Mouse (Mus musculus) lung, adult 2 months (tissue): ENCODE data around the gene Cd164. TPM values are rescaled to one million over a fixed set of nuclear protein-coding genes. Genes with fewer than 3 reads are reported as not detected.
A peak's percentile ranks its signal among the peaks of the same experiment; 100 is the strongest.

Experiments used
- DNase-seq: peaks from one replicate; pipeline ENCODE4 v3.0.0; 2022
- H3K4me1 ChIP-seq: fragments of 200-500 bp; 2 replicates; pipeline ENCODE4 v1.6.1; 2011; ENCODE audit warnings: low read length; ENCODE audit not compliant: control insufficient read depth, insufficient read depth
- H3K4me3 ChIP-seq: fragments of 200-500 bp; replicated peaks from 2 replicates; pipeline ENCODE3; 2011; ENCODE audit warnings: low read depth, mild to moderate bottlenecking, control low read depth, low read length; ENCODE audit errors: extremely low read depth
- CTCF ChIP-seq: fragments of 200-500 bp; IDR thresholded peaks from 2 replicates; pipeline ENCODE4 v1.5.1; 2011; ENCODE audit warnings: mild to moderate bottlenecking, low read length, control low read depth; ENCODE audit not compliant: insufficient read depth
- POLR2A ChIP-seq: fragments of 200-500 bp; IDR thresholded peaks from 2 replicates; pipeline ENCODE4 v1.6.1; 2011; ENCODE audit warnings: low read depth, mild to moderate bottlenecking, control low read depth, low read length, borderline replicate concordance; ENCODE audit errors: extremely low read depth
- WGBS: fragments of 180-500 bp; shearing (Covaris S2); methylation state at CpG from one replicate; pipeline ENCODE4 v1.1.7; 2018; 5-methylcytosine and 5-hydroxymethylcytosine counted together
- polyA plus RNA-seq: library from polyadenylated mRNA; depleted of rRNA; stranded (reverse); fragments of >200 nt; gene quantifications from 2 replicates; pipeline ENCODE4 v1.2.3, GENCODE M21; 2012; rRNA removed

Gene Cd164
- 93.4 and 131 TPM in 2 replicates for polyA plus RNA-seq

GRCm38 (mm10) chr10:41518981-41519618 lies at the start of gene Cd164:
Cd164 (plus strand) TSS chr10:41519414.
- TF ChIP-seq CTCF (no peak), POLR2A (peak; percentile 98)
- under 1% methylated on average over 69 of the region's 69 CpGs for WGBS
- Histone ChIP-seq H3K4me1 (peaks cover 7% of the 10 kb centered on the region), H3K4me3 (peak within 1 kb of the TSS; percentile 92)
- DNase-seq = peak; percentile 91

GRCm38 (mm10) chr10:41470693-41471092 lies 48.5 kb upstream of the Cd164 start:
- no peak for DNase-seq
- Histone ChIP-seq H3K4me1 (peaks cover 3% of the 10 kb centered on the region), H3K4me3 (no peak overlapping the region)
- WGBS = 80% methylated on average over 3 of the region's 3 CpGs
- TF ChIP-seq POLR2A = no peak

GRCm38 (mm10) chr10:41472534-41472933 lies 46.7 kb upstream of the Cd164 start:
- no peak for TF ChIP-seq CTCF
- TF ChIP-seq POLR2A = no peak
- Histone ChIP-seq H3K4me3 (no peak overlapping the region), H3K4me1 (peaks cover 8% of the 10 kb centered on the region)
- DNase-seq = no peak

- no peak overlapping the region for H3K4me3 ChIP-seq
- DNase-seq = no peak
- TF ChIP-seq CTCF (no peak), POLR2A (no peak)
- H3K4me1 ChIP-seq = peaks cover 9% of the 10 kb centered on the region
- 69% methylated on average over 5 of the region's 5 CpGs for WGBS
These were observed 46.2 kb upstream of the Cd164 start for GRCm38 (mm10) chr10:41472962-41473481.

GRCm38 (mm10) chr10:41473782-41474468 lies 45.3 kb upstream of the Cd164 start:
- 61% methylated on average over 6 of the region's 6 CpGs for WGBS
- peaks cover 10% of the 10 kb centered on the region for H3K4me1 ChIP-seq
- no peak for DNase-seq
- H3K4me3 ChIP-seq = no peak overlapping the region
- TF ChIP-seq POLR2A (no peak), CTCF (no peak)

- DNase-seq = peak; percentile 38
- TF ChIP-seq CTCF = no peak
- WGBS = 28% methylated on average over 1 of the region's 1 CpGs
- peaks cover 10% of the 10 kb centered on the region for H3K4me1 ChIP-seq
- H3K4me3 ChIP-seq = no peak overlapping the region
These were observed 44.2 kb upstream of the Cd164 start for GRCm38 (mm10) chr10:41474981-41475391.

- under 1% methylated on average over 35 of the region's 35 CpGs for WGBS
- TF ChIP-seq POLR2A (peak; percentile 71; the same call in 1 of the 2 replicates), CTCF (no peak)
- peak within 1 kb of the TSS; percentile 76 for H3K4me3 ChIP-seq
- DNase-seq = peak; percentile 77
- peaks cover 10% of the 10 kb centered on the region for H3K4me1 ChIP-seq
These were observed 42.8 kb upstream of the Cd164 start, which contains the start of gene Mical1 for GRCm38 (mm10) chr10:41476171-41477017. Mical1 (plus strand) TSS chr10:41476314.

GRCm38 (mm10) chr10:41477018-41477277 lies 42.3 kb upstream of the Cd164 start:
- 1% methylated on average over 9 of the region's 9 CpGs for WGBS
- H3K4me3 ChIP-seq = peak overlapping the region; percentile 76
- no peak for DNase-seq
- peaks cover 10% of the 10 kb centered on the region for H3K4me1 ChIP-seq
- TF ChIP-seq POLR2A (no peak), CTCF (no peak)
